Mouse (Mus musculus) kidney, adult 9 months (tissue): ENCODE measurements at regions not wholly inside any gene's neighbourhood (a gene's known extent, or its start where the extent isn't known, plus 50 kb on each side); places are given as distances from the start of the nearest gene placed in this dataset.

Experiments used
- DNase-seq: peaks from one replicate; pipeline ENCODE4 v3.0.0; 2022

DNA sequence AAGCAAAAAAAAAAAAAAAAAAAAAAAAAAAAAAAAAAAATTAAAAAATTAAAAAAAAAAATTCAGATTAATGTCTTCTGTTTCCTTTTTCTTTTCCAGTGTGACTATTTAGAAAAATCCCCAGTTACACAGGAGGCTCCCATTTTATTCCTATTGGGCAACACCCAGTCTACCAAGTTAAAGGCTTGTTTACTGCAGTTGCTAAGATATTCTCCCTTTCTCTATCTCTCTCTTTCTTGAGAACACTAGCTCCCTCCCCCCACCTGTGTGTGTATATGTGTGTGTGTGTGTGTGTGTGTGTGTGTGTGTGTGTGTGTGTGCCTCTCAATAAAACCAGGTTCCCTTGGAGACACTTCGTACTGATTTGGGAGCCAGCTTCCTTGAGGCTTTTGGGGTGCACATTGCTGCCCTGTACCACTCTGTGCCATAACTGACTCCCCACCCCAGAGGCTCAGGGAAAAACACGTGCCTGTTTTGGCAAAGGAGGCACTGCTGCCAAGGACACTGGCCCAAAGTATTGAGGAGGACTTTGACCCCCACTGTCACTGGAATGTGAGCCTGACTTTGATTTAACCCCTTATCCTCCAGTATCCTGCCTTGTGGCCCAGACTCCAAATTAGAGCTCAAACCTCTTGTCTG lies 50.3 kb downstream of the Anapc15-ps start:
- DNase-seq, result peak; percentile 94

DNA sequence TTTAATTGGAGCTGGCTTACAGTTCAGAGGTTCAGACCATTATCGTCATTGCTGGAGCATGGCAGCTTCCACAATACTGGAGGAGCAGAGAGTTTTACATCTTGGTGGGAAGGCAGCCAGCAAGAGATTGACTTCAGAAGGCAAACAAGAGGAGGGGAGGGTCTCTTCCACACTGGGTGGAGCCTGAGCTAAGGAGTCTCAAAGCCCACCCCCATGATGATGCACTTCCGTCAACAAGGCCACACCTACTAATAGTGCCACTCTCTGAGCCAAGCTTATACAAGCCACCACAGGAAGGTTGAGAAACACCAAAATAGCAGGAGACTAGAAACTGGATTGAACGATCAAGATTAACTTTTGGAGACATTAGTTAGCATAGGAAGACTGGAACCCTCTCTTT lies 52.5 kb downstream of the Anapc15-ps start:
- DNase-seq, result no peak

GRCm38 (mm10) chr10:95619601-95620000 lies 53.6 kb downstream of the Anapc15-ps start:
- no peak for DNase-seq

DNA sequence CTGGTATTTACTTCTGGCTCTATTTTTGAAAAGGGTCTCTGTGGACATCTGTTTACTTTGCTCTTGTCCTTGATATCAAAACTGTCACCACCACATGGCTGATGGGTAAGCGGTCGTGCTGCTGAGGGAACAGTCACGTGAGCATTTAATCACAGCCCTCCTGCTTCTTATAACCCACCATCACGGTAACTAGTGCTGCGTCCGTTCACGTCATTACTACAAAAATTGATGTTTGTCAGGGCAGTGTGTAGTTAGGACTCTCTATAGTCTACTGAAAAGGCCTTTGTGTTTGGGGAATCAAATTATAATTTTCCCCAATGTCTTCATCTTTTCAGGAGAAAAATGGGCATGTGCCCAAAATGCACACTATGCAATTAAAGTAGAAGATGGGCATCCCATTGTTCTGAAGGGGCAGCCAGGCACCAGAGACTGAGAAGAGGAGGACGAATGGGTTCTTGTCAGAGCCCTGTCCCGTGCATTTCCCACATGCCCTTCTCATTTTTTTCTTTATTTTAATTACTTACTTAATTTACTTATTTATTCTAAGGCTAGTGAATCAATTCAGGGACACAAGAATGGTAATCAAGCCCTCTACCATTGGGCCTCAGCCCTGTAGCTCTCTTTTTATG lies 54.6 kb upstream of the Nudt4 start:
- DNase-seq, result no peak

DNA sequence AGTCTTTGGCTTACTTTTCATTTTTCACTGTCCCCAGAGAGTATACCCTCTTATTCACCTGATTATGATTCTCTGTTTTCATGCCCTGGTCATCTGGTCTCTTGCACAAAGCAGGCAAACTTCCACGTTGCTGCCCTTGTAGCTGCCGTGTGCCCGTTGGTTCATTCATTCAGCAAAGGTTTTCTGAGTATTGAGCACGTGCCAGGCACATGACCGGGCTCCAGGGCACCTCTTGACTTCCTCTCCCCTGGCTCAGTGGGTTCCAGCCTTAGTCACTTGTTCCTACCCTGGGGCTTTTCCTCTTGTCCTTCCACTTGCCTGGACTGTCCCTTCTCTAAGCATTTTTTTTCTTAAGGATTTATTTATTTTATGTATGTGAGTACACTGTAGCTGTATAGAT lies 52.9 kb upstream of the Nudt4 start:
- DNase-seq, result peak; percentile 91

DNA sequence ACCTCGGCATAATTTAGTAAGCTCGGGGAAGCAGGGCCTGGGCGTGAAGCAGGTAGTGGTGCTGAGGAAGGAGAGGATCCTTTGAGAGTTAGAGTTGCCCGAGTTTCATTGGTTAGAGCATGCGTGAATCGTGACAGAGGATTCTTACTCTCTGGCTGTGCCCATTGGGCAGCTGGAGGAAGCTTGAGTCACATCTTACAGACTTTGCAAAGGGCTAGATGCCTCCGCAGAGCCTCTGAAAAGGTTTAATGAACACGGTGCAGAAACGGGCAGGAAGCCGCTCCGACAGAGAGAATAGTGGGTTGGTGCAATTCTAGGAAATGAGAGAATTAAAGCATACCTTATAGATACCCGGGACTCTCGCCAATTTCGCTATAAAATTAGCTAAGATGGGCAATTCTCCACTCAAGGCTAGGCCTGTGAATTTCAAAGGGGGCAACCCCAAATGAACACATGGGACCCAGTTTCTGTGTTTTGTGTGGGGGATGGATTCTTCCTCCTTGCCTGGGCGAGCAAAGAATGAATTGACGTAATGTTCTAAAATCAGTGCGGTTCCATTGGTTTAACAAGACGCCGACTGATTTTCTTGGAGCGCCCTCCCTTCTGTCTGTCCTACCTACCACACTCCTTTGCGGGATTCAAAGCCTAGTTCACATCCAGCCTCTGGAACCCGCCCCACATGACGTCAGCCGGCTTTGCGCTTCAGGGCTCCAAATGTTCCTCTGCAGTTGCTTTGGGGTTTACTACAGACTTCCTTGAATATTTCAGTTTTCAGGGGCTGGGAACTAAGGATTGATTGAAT lies 52.1 kb upstream of the Nudt4 start:
- no peak for DNase-seq
